Mouse (Mus musculus): ENCODE data around the gene Klhl8. TPM values are rescaled to one million over a fixed set of nuclear protein-coding genes. Genes with fewer than 3 reads are reported as not detected.

The Klhl8 gene
- polyA plus RNA-seq, 1 experiment from 2014 or later: 1.8 TPM

DNA sequence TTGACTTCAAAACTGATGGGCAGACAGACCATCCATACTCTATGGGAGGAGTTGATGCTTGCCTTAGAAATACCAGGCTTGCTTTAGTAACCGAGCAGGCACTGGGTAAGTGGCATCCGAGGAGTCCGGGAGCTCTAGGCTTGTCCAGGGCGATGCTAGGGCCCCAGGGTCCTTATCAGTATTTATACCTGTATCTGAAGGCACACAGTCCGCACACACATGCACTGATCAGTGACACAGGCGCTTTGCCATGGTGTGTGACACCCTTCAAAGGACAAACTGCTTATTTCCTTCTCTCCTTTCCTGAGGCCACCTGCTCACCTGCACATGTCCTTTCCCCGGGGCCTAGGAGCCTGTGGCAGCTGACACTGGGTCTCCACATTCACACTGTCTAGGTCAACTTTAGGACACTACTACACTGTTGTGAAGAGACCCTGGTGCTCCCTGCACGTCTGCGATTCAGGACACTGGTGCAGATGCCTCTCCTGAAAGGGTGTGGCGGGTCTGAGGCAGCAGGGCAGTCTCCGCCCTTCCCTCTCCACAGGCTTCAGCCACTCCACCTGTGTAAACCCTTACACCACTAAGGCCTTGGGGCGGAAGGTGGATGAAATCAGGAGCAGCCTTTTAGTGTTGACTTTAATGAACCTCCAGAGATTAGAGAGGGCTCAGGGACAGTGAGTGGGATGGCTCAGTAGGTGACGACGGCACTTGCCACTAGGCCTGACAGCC lies 55.4 kb downstream of the Klhl8 start:
- Histone ChIP-seq H3K4me1 (ENCODE audit: control insufficient read depth, low read depth, low read length) (peaks cover 7% of the 10 kb centered on the region), H3K27ac (ENCODE audit: low read length) (no peak overlapping the region), H3K9me3 (replicated peaks; ENCODE audit: control insufficient read depth, low read length) (no peaks in the 10 kb centered on the region), H3K9ac (ENCODE audit: low read depth, low read length) (no peak overlapping the region), H3K4me3 (ENCODE audit: low read depth, low read length) (no peak overlapping the region), H3K36me3 (ENCODE audit: control insufficient read depth, insufficient read depth) (peaks cover 39% of the 10 kb centered on the region), H3K4me2 (ENCODE audit: low read depth, low read length) (no peak overlapping the region), H3K27me3 (ENCODE audit: control insufficient read depth, insufficient read depth, low read depth, low read length) (no peaks in the 10 kb centered on the region)
- 65% methylated on average over 14 of the region's 14 CpGs for whole genome bisulfite sequencing (ENCODE audit: insufficient replicate concordance)
- peak; percentile 66 for ATAC-seq (ENCODE audit: low read depth)

DNA sequence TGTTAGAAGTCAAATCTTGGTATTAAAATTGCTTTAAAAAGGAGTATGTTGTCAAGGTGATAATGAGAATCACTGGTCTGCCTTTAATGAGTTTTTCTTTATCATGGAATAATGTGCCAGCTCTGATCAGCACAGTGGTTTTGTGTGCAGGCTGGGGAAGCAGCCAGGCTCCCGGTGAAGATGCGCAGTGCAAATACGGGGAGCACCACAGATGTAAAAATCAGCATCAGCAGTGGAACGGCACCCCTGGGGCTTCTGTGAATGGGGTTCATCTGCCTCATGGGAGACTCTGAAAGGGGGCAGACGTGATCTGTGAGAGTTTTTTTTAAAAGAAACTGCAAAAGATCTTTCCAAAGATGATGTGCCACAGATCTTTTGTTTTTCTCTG lies 56.3 kb downstream of the Klhl8 start:
- ATAC-seq (ENCODE audit: low read depth): no peak
- H3K4me3 ChIP-seq (ENCODE audit: low read depth, low read length): no peak overlapping the region
- peaks cover 44% of the 10 kb centered on the region for H3K36me3 ChIP-seq (ENCODE audit: control insufficient read depth, insufficient read depth)
- WGBS (ENCODE audit: insufficient replicate concordance): 82% methylated on average over 5 of the region's 5 CpGs
- H3K9me3 ChIP-seq (replicated peaks; ENCODE audit: control insufficient read depth, low read length): no peaks in the 10 kb centered on the region
- no peaks in the 10 kb centered on the region for H3K27me3 ChIP-seq (ENCODE audit: control insufficient read depth, insufficient read depth, low read depth, low read length)
- no peak overlapping the region for H3K4me2 ChIP-seq (ENCODE audit: low read depth, low read length)
- H3K9ac ChIP-seq (ENCODE audit: low read depth, low read length): no peak overlapping the region
- H3K27ac ChIP-seq (ENCODE audit: low read length): no peak overlapping the region
- peaks cover 7% of the 10 kb centered on the region for H3K4me1 ChIP-seq (ENCODE audit: control insufficient read depth, low read depth, low read length)

DNA sequence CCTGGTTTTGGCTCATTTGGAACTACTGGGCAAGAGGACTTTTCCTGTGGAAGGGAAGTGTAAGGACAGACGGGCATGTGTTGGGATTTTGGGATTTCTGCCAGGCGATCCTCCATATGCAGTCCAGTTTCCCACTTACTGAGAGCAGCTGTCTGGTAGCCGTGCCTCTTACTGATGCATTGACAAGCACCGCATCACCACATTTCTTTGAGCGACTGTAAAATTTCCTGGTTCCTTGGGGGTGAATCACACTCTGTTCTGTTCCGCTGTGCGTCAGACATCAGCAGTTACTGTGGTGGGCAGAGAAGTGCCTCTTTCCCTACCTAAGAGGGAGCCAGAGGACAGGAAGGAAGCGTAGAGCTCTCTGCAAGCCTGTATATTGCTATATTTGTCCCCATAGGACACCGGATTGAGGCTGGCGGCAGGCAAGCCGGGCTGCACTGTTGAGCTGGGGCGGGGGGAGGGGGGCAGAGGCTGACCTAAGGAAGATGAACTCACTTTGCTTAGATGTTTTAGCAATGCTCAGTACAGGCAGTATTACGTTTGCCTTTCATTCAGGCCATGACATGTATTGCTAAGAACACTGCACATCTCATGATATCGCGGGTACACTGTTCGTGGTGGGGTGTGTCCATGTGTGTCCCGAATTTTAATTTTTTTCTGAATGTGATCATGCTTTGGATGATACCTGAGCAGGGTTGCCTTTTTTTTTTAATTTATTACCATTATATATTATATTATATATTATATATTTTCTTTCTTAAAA lies 56.8 kb downstream of the Klhl8 start:
- H3K36me3 ChIP-seq (ENCODE audit: control insufficient read depth, insufficient read depth): peaks cover 50% of the 10 kb centered on the region
- H3K9ac ChIP-seq (ENCODE audit: low read depth, low read length): no peak overlapping the region
- peaks cover 7% of the 10 kb centered on the region for H3K4me1 ChIP-seq (ENCODE audit: control insufficient read depth, low read depth, low read length)
- no peak overlapping the region for H3K4me2 ChIP-seq (ENCODE audit: low read depth, low read length)
- no peak overlapping the region for H3K27ac ChIP-seq (ENCODE audit: low read length)
- H3K27me3 ChIP-seq (ENCODE audit: control insufficient read depth, insufficient read depth, low read depth, low read length): no peaks in the 10 kb centered on the region
- 61% methylated on average over 17 of the region's 17 CpGs for WGBS (ENCODE audit: insufficient replicate concordance)
- H3K4me3 ChIP-seq (ENCODE audit: low read depth, low read length): no peak overlapping the region
- ATAC-seq (ENCODE audit: low read depth): no peak
- H3K9me3 ChIP-seq (replicated peaks; ENCODE audit: control insufficient read depth, low read length): no peaks in the 10 kb centered on the region

DNA sequence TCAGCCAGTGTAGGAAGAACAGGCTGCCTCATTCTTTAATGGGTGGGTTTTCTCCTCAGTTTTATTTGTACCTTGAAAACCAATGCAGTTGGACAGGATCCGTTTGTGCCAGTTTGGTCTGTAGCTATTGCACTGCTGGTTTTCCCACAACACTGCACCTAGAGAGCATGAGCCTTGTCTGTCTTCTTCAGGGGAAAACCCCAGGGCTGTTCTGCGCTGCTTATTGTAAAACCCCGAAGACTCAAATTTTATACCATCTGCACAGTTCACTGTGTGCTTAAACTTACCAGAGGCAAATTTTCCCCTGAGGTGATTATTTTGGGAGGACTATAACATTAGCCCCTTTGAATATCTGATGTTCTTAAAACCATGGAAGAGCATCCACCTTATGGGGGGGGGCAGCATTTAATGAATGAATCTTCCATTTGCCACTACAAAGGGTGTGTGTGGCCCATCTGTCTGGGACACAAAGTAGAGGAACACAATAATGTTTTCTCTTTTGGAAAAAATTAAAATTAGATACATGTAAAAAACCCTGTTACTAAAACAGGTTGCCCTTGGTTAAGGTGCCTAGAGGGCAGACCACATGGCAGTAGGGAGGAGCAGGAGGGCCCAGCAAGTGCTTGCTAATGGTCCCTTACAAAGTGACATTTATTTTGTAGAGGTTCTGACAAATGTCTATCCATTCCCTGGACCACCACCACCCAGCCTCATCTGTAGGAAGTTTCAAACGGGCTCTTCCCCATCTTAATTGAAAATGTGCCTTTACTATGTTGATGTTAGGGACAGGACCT lies 58.1 kb downstream of the Klhl8 start:
- ATAC-seq (ENCODE audit: low read depth): no peak
- Histone ChIP-seq H3K4me2 (ENCODE audit: low read depth, low read length) (no peak overlapping the region), H3K27ac (ENCODE audit: low read length) (no peak overlapping the region), H3K9ac (ENCODE audit: low read depth, low read length) (no peak overlapping the region), H3K36me3 (ENCODE audit: control insufficient read depth, insufficient read depth) (peaks cover 63% of the 10 kb centered on the region), H3K4me3 (ENCODE audit: low read depth, low read length) (no peak overlapping the region), H3K4me1 (ENCODE audit: control insufficient read depth, low read depth, low read length) (peaks cover 7% of the 10 kb centered on the region), H3K27me3 (ENCODE audit: control insufficient read depth, insufficient read depth, low read depth, low read length) (no peaks in the 10 kb centered on the region), H3K9me3 (replicated peaks; ENCODE audit: control insufficient read depth, low read length) (no peaks in the 10 kb centered on the region)
- 82% methylated on average over 4 of the region's 4 CpGs for WGBS (ENCODE audit: insufficient replicate concordance)

DNA sequence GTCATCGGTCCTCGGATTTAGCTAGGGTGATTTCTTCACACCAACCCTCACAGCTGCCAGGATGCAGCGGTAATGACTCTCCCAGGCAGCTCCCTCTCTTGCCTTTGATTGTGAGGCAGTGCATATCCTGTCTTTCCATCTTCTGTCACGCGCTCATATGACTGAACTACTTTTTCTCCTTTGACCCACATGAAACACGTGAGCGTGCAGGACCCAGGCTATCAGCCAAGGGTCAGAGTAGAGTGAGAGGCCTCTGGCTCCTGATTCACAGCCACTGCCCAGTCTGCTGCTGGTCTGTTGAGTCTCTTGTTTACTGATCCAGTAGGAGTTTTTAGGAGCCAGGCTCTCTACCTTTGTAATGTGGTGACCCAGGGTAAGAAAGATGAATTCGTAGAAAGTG lies 62.5 kb downstream of the Klhl8 start:
- Histone ChIP-seq H3K9me3 (replicated peaks; ENCODE audit: control insufficient read depth, low read length) (no peaks in the 10 kb centered on the region), H3K27ac (ENCODE audit: low read length) (no peak overlapping the region), H3K36me3 (ENCODE audit: control insufficient read depth, insufficient read depth) (peaks cover 91% of the 10 kb centered on the region), H3K27me3 (ENCODE audit: control insufficient read depth, insufficient read depth, low read depth, low read length) (no peaks in the 10 kb centered on the region), H3K4me2 (ENCODE audit: low read depth, low read length) (no peak overlapping the region), H3K4me1 (ENCODE audit: control insufficient read depth, low read depth, low read length) (no peaks in the 10 kb centered on the region), H3K9ac (ENCODE audit: low read depth, low read length) (no peak overlapping the region), H3K4me3 (ENCODE audit: low read depth, low read length) (no peak overlapping the region)
- no peak for ATAC-seq (ENCODE audit: low read depth)
- 93% methylated on average over 8 of the region's 8 CpGs for WGBS (ENCODE audit: insufficient replicate concordance)

DNA sequence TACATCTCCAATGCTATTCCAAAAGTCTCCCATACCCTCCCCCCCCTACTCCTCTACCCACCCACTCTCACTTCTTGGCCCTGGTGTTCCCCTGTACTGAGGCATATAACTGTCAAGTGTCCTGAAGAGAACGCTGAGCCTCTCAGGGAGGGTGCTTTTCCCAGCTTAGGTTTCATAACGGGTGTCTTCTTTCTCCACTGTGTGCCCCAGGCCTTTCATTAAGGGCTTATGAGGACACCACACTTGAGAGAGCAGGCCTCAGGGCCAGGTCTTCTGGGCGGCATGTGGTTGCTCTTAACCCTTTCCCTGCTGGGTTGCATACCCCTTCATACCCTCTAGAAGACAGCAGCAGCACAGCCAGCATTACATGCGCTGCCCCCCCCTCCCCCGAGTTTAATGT lies 64.5 kb downstream of the Klhl8 start:
- no peak for ATAC-seq (ENCODE audit: low read depth)
- 73% methylated on average over 5 of the region's 5 CpGs for WGBS (ENCODE audit: insufficient replicate concordance)
- Histone ChIP-seq H3K9ac (ENCODE audit: low read depth, low read length) (no peak overlapping the region), H3K4me3 (ENCODE audit: low read depth, low read length) (no peak overlapping the region), H3K36me3 (ENCODE audit: control insufficient read depth, insufficient read depth) (peaks cover 95% of the 10 kb centered on the region), H3K4me1 (ENCODE audit: control insufficient read depth, low read depth, low read length) (no peaks in the 10 kb centered on the region), H3K27ac (ENCODE audit: low read length) (no peak overlapping the region), H3K4me2 (ENCODE audit: low read depth, low read length) (no peak overlapping the region), H3K27me3 (ENCODE audit: control insufficient read depth, insufficient read depth, low read depth, low read length) (no peaks in the 10 kb centered on the region), H3K9me3 (replicated peaks; ENCODE audit: control insufficient read depth, low read length) (no peaks in the 10 kb centered on the region)

DNA sequence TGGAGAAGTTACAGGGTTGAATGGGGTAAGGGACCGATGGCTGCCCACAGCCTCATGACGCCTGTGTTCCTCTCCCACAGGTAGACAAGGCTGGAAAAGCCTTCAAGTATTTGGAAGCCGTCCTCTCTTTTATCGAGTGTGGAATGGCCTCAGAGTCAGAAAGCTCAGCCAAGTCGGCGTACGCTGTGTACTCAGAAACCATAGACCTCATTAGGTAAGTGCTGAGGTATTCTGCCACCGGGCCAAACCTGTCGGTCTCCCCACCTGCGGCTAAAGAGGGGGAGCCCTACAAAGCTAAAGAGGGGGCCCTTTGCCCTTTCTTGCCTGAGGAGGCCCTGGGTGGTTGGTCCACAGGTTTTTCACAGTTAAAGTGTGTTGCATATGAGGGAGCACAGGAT lies 64.9 kb downstream of the Klhl8 start:
- ATAC-seq (ENCODE audit: low read depth): no peak
- Histone ChIP-seq H3K9me3 (replicated peaks; ENCODE audit: control insufficient read depth, low read length) (no peaks in the 10 kb centered on the region), H3K4me2 (ENCODE audit: low read depth, low read length) (no peak overlapping the region), H3K4me3 (ENCODE audit: low read depth, low read length) (no peak overlapping the region), H3K9ac (ENCODE audit: low read depth, low read length) (no peak overlapping the region), H3K27ac (ENCODE audit: low read length) (no peak overlapping the region), H3K27me3 (ENCODE audit: control insufficient read depth, insufficient read depth, low read depth, low read length) (no peaks in the 10 kb centered on the region), H3K36me3 (ENCODE audit: control insufficient read depth, insufficient read depth) (peaks cover 95% of the 10 kb centered on the region), H3K4me1 (ENCODE audit: control insufficient read depth, low read depth, low read length) (no peaks in the 10 kb centered on the region)
- 91% methylated on average over 10 of the region's 10 CpGs for WGBS (ENCODE audit: insufficient replicate concordance)

DNA sequence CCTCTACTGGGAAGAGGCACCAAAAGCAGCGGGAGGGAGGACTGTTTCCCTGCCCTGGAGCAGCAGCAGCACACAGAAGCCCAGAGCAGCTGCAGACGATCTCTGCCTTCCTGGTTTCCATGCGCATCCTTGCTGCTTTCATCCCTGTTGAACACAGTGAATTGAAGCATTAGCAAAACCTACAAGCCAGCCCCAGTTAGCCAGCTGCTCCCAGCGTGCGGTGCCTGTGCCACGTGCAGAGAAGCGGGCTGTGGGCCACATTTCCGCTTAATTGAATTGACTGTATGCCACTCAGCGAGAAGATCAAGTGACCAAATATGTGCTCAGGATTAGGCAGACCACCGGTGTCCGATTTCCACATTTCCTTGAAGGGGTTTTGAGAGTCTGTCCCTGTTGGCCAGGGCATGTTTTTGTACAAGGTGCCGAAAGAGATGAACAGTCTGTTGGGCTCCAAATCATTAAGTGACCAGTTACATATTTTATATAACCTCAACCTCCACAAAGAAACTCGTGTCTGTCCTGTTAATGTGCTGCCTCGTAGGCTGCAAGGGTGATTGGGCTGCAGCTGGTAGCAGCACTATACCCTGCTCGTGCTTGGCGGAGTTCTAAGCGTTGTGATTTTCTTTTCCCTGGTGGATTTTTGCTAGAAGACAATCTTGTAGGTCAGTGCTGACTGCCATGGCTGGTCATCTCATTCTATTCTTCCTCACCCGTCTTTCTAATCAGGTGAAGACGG lies 65.5 kb downstream of the Klhl8 start:
- no peaks in the 10 kb centered on the region for H3K4me1 ChIP-seq (ENCODE audit: control insufficient read depth, low read depth, low read length)
- H3K36me3 ChIP-seq (ENCODE audit: control insufficient read depth, insufficient read depth): peaks cover 94% of the 10 kb centered on the region
- no peak overlapping the region for H3K9ac ChIP-seq (ENCODE audit: low read depth, low read length)
- H3K4me3 ChIP-seq (ENCODE audit: low read depth, low read length): no peak overlapping the region
- H3K27me3 ChIP-seq (ENCODE audit: control insufficient read depth, insufficient read depth, low read depth, low read length): no peaks in the 10 kb centered on the region
- no peak overlapping the region for H3K27ac ChIP-seq (ENCODE audit: low read length)
- ATAC-seq (ENCODE audit: low read depth): no peak
- WGBS (ENCODE audit: insufficient replicate concordance): 91% methylated on average over 19 of the region's 19 CpGs
- H3K4me2 ChIP-seq (ENCODE audit: low read depth, low read length): no peak overlapping the region
- H3K9me3 ChIP-seq (replicated peaks; ENCODE audit: control insufficient read depth, low read length): no peaks in the 10 kb centered on the region
